Mouse (Mus musculus): ENCODE results near the gene Ltbr. TPM values are rescaled to one million over a fixed set of nuclear protein-coding genes. Genes with fewer than 3 reads are reported as not detected.

The Ltbr gene
- polyA plus RNA-seq, 1 experiment from 2014 or later = 11.0 TPM

DNA sequence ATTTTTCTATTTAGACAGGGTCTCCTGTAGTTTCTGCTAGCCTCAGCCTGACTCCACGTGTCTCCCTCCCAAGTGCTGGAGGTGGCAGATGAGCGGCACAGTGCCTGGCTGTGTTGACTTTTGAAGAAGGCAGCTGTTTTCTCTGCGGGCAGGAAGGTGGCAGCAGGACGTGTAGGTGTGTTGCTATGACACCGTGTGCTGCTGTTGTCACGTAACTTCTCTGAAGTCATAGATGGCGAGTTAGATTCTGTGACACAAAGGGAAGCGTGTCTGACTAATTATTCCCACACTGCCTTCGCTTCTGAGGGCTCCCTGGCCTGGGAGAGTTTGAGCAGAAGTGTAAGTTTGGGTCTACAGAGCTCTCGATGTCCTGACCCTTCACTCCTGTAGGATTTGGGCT is 48.4 kb downstream of the Ltbr start:
- Histone ChIP-seq H3K4me3 (ENCODE audit: low read depth, low read length) (no peak overlapping the region), H3K27me3 (ENCODE audit: control insufficient read depth, insufficient read depth, low read length) (no peaks in the 10 kb centered on the region), H3K9me3 (ENCODE audit: control insufficient read depth, low read length) (no peaks in the 10 kb centered on the region), H3K4me1 (ENCODE audit: control insufficient read depth, insufficient read depth, low read length) (no peaks in the 10 kb centered on the region), H3K36me3 (ENCODE audit: control insufficient read depth, insufficient read depth, low read length) (no peaks in the 10 kb centered on the region), H3K27ac (ENCODE audit: low read depth, low read length) (no peak overlapping the region), H3K4me2 (ENCODE audit: low read depth, low read length) (no peak overlapping the region), H3K9ac (replicated peaks; ENCODE audit: low read depth, low read length) (no peak overlapping the region)
- no peak for ATAC-seq (ENCODE audit: low read depth)
- WGBS = 54% methylated on average over 10 of the region's 10 CpGs

DNA sequence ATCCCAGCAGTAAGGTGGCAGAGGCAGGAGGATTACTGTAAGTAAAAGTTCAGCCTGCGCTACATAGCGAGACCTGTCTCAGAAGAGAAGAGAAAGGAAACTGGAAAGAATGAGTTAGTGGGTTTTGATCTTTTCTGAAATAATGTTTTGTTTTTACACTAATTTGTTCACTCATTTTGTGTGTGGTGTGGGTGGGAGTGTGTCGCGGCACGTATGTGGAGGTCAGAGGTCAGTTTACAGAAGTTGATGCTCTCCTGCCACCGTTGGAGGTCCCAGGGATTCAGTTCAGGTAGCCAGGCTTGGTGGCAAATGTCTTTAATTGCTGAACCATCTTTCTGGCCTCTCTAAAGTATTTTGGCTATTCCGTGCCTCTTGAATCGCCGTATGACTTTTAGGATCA is 49.5 kb downstream of the Ltbr start:
- H3K4me1 ChIP-seq (ENCODE audit: control insufficient read depth, insufficient read depth, low read length) = no peaks in the 10 kb centered on the region
- H3K27me3 ChIP-seq (ENCODE audit: control insufficient read depth, insufficient read depth, low read length) = no peaks in the 10 kb centered on the region
- no peaks in the 10 kb centered on the region for H3K9me3 ChIP-seq (ENCODE audit: control insufficient read depth, low read length)
- H3K27ac ChIP-seq (ENCODE audit: low read depth, low read length) = no peak overlapping the region
- WGBS = 90% methylated on average over 9 of the region's 9 CpGs
- no peak overlapping the region for H3K9ac ChIP-seq (replicated peaks; ENCODE audit: low read depth, low read length)
- no peak overlapping the region for H3K4me2 ChIP-seq (ENCODE audit: low read depth, low read length)
- no peaks in the 10 kb centered on the region for H3K36me3 ChIP-seq (ENCODE audit: control insufficient read depth, insufficient read depth, low read length)
- no peak overlapping the region for H3K4me3 ChIP-seq (ENCODE audit: low read depth, low read length)
- no peak for ATAC-seq (ENCODE audit: low read depth)

DNA sequence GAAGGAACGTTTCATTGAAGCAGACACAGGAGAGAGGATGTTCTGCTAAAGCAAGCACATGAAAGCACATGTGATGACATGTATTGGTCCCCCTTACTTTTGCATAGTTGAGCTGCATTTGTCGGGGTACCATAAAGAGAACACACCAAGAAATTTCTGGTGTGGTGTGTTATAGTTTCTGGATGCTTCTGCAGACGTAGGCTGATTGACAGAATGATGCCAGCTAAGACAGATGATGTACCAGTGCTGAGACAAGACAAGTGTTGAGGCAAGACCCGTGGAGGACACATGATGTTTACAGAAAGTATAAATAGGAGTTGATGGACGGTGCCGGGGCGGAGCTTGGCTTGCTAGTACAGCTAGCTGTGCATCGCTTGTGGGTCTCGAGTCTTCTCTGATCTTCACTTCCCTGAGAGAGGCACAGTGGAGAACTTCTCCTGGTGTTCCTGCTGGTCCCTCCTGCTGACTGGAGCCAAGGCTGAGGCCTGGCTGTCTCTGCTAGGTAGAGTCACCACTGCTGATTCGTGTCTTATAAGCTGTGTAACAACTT is 53.6 kb downstream of the Ltbr start:
- H3K9ac ChIP-seq (replicated peaks; ENCODE audit: low read depth, low read length) = no peak overlapping the region
- no peaks in the 10 kb centered on the region for H3K36me3 ChIP-seq (ENCODE audit: control insufficient read depth, insufficient read depth, low read length)
- no peak overlapping the region for H3K4me3 ChIP-seq (ENCODE audit: low read depth, low read length)
- no peak overlapping the region for H3K27ac ChIP-seq (ENCODE audit: low read depth, low read length)
- WGBS = 84% methylated on average over 10 of the region's 10 CpGs
- H3K27me3 ChIP-seq (ENCODE audit: control insufficient read depth, insufficient read depth, low read length) = no peaks in the 10 kb centered on the region
- H3K9me3 ChIP-seq (ENCODE audit: control insufficient read depth, low read length) = no peaks in the 10 kb centered on the region
- no peaks in the 10 kb centered on the region for H3K4me1 ChIP-seq (ENCODE audit: control insufficient read depth, insufficient read depth, low read length)
- no peak overlapping the region for H3K4me2 ChIP-seq (ENCODE audit: low read depth, low read length)
- ATAC-seq (ENCODE audit: low read depth) = no peak

Other genes starting within 250 kb of the Ltbr start
- 0.70 and 0.91 TPM in 2 replicates for gene Lpar5, start 246.0 kb downstream of the Ltbr start, polyA plus RNA-seq (2014; fragmentation: Nextera tagmentation; extraction: Ambion mirVana)
- gene Chd4, start 217.9 kb downstream of the Ltbr start, polyA plus RNA-seq (2014; fragmentation: Nextera tagmentation; extraction: Ambion mirVana) = 72.1 and 82.2 TPM in 2 replicates
- gene Nop2, start 182.0 kb downstream of the Ltbr start, polyA plus RNA-seq (2014; fragmentation: Nextera tagmentation; extraction: Ambion mirVana) = 45.0 and 49.6 TPM in 2 replicates
- gene Iffo1, start 168.6 kb downstream of the Ltbr start, polyA plus RNA-seq (2014; fragmentation: Nextera tagmentation; extraction: Ambion mirVana) = 18.3 and 18.5 TPM in 2 replicates
- 1,265 and 1,492 TPM in 2 replicates for gene Gapdh, start 147.4 kb downstream of the Ltbr start, polyA plus RNA-seq (2014; fragmentation: Nextera tagmentation; extraction: Ambion mirVana)
- gene Ncapd2, start 122.2 kb downstream of the Ltbr start, polyA plus RNA-seq (2014; fragmentation: Nextera tagmentation; extraction: Ambion mirVana) = 22.6 and 46.4 TPM in 2 replicates
- 135 and 138 TPM in 2 replicates for gene Mrpl51, start 122.1 kb downstream of the Ltbr start, polyA plus RNA-seq (2014; fragmentation: Nextera tagmentation; extraction: Ambion mirVana)
- 14.1 and 21.2 TPM in 2 replicates for gene Vamp1, start 98.3 kb downstream of the Ltbr start, polyA plus RNA-seq (2014; fragmentation: Nextera tagmentation; extraction: Ambion mirVana)
- gene Tapbpl, start 82.0 kb downstream of the Ltbr start, polyA plus RNA-seq (2014; fragmentation: Nextera tagmentation; extraction: Ambion mirVana) = 5.0 and 5.1 TPM in 2 replicates
- gene Cd27, start 76.9 kb downstream of the Ltbr start, polyA plus RNA-seq (2014; fragmentation: Nextera tagmentation; extraction: Ambion mirVana) = 1.0 and 2.5 TPM in 2 replicates
- not detected in 2 replicates for gene Tuba3a, start 27.8 kb downstream of the Ltbr start, polyA plus RNA-seq (2014; fragmentation: Nextera tagmentation; extraction: Ambion mirVana)
- 0.67 and 0.77 TPM in 2 replicates for gene Scnn1a, start 6.8 kb upstream of the Ltbr start, polyA plus RNA-seq (2014; fragmentation: Nextera tagmentation; extraction: Ambion mirVana)
- gene Tnfrsf1a, start 35.5 kb upstream of the Ltbr start, polyA plus RNA-seq (2014; fragmentation: Nextera tagmentation; extraction: Ambion mirVana) = 6.5 and 15.0 TPM in 2 replicates
- gene Plekhg6, start 66.9 kb upstream of the Ltbr start, polyA plus RNA-seq (2014; fragmentation: Nextera tagmentation; extraction: Ambion mirVana) = 0.09 and 0.13 TPM in 2 replicates
- 88.4 and 102 TPM in 2 replicates for gene Cd9, start 180.9 kb upstream of the Ltbr start, polyA plus RNA-seq (2014; fragmentation: Nextera tagmentation; extraction: Ambion mirVana)
- gene Vwf, start 232.9 kb upstream of the Ltbr start, polyA plus RNA-seq (2014; fragmentation: Nextera tagmentation; extraction: Ambion mirVana) = 6.5 and 10.9 TPM in 2 replicates